Mouse (Mus musculus) monocyte, adult 2 months (primary cell): ENCODE data around the gene Rad18.

ENCODE experiments used
- DNase-seq, 2 experiments: peaks; one replicate each; pipeline ENCODE4 v3.0.0; 2022; ENCODE audit warnings: low spot score in 2 of 2, low read depth in 1 of 2

Gene Rad18

GRCm38 (mm10) chr6:112686485-112686884 lies 10.0 kb downstream of the Rad18 start:
- no peak for DNase-seq

DNA sequence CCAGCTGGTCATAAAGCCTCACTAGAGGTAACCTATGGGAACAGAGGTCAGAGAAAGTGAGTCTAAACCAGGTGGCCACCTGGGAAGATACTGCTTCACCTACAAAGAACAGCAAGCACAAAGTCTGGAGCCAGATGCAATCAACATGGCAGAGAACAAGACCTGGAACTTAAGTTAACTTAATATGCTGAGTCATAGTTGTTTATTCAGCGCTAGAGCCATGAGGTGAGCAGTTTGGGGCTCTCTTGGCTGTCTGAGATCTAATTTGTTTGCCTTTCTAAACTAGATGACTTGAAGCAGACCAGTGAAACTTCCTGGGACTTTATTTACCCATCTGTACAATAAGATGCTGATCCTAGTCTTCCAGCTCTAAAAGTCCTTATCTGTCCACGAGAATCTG lies 12.4 kb downstream of the Rad18 start:
- no peak for DNase-seq

GRCm38 (mm10) chr6:112632071-112632470 lies 64.4 kb downstream of the Rad18 start:
- DNase-seq, result no peak

DNA sequence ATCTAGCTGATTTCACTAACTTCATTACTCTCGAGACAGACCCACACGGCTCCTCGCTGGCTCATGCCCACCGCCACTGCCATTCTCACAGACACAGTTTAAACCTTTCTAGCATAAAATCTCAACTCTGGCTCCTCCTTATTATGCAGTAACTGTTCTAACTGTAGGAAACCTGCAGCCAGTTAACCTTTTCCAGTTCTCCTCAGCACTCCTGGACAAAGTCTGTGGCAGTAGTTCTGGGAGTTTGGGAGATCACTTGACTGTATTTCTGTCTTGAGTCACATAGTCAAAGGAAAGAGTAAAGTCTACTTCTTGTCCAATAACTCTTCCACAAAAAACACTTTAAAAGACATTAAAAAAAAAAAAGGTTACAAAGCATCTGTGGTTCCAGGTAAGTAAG lies 66.2 kb downstream of the Rad18 start:
- DNase-seq, result no peak

DNA sequence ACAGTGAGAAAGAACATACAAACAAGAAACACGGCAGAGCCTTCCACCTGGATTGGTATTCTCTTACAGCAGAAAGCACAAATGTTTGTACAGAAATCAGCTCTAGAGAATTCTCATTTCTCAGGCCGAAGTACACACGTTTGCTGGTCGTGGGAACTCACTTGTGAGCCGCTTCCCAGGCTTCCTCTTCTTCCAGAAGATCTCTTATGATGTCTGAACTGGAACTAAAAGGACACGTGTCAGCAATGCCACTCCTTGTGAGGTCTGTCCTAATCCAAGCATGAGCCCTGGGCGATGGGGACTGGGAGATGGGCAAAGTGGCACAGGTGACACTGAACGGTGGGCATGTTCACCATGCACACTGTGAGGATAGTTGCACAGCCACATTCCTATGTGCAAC lies 68.2 kb downstream of the Rad18 start:
- no peak for DNase-seq

GRCm38 (mm10) chr6:112622321-112622720 lies 74.2 kb downstream of the Rad18 start:
- no peak for DNase-seq

GRCm38 (mm10) chr6:112620027-112620426 lies 76.5 kb downstream of the Rad18 start:
- no peak for DNase-seq

GRCm38 (mm10) chr6:112617728-112618318 lies 78.7 kb downstream of the Rad18 start:
- DNase-seq, result no peak

GRCm38 (mm10) chr6:112609027-112609426 lies 87.5 kb downstream of the Rad18 start:
- no peak for DNase-seq

DNA sequence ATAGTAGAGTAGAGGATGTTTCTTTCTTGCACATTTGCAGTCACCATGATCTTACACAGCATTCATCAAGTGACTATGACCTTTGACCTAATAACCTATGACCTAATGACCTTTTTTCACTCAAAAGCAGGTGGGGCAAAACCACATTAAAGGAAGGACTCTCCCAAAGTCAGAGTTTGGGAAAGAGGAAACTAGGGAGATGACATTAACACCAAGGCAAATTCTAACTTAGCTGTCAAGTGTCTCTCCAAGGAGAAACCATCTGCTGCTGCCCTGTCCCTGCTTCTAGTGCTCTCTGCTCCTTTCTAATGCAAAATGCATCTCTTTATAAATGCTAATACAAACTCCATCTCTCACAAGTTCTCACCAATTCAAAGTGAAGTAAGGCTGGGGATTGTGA lies 92.6 kb downstream of the Rad18 start:
- DNase-seq, result no peak

DNA sequence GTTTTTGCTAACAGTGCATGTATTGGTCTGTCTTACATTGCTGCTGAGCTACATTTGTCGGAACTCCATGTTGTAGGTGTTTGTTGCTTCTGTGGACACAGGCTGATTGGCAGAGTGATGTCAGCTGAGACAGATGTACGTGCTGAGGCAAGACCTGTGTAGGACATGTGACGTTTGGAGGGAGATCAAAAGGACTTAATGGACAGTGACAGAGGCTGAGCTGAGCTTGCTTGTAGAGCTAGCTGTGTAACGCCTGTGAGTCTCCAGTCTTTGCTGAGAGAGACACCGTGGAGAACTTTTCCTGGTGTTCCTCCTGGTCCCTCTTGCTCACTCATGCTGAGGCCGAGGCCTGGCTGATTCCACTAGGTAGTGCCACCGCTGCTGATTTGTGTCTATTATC lies 101.5 kb downstream of the Rad18 start:
- DNase-seq, result no peak

DNA sequence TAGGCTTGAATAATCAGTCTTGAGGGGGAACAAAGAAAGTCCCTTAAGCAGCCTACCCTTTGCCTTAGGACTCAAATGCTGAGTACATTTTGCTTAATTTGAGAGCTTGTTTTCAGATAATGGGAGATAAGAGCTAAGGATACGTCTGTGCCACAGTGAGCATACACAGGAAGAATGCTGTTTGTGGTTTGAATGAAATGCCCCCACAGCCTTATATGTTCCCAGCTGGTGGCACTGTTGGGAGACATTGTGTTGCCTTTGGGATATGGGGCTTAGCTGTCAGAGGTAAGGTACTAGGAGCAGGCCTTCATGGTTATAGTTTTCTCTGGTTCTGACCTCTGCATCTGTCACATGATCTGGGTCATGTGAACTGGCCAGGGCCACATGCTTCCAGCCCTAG lies 108.6 kb downstream of the Rad18 start:
- DNase-seq, result no peak

DNA sequence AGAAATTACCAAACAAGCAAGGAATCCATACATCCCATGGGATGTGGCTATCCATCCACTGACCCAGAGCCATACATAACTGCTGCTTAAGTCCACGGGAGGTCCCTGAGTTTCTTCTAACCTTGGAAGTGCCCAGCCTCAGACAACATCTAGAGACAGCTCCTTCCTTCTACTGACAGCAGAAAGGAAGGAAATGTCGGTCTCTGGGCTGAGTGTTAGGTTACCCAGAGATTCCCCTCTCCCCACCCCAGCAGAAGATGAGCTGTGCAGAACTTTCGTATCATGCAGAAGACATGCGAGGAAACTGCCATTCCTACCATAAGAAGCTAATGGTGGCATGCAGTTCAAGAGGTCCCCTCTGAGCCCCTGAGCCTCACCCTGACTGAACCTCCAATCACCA lies 109.5 kb downstream of the Rad18 start:
- no peak for DNase-seq

DNA sequence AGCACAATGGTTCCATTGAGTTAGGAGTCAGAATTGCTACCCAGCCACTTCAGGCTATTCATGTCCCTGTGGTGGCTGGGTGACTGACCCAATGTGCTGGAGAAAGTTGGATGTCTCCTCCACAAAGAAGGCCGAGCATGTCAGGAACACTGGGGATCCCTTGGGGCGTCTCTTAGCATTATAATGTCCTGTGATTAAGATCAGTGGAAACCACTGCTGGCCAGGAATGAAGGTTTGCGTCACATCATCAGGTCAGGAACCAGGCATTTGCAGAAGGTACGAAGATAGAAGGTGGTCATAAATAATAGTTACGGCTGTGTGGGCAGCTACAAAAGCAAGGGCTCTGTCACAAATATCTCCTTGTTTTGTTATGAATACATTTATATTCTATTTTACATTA lies 111.5 kb downstream of the Rad18 start:
- DNase-seq, result no peak

DNA sequence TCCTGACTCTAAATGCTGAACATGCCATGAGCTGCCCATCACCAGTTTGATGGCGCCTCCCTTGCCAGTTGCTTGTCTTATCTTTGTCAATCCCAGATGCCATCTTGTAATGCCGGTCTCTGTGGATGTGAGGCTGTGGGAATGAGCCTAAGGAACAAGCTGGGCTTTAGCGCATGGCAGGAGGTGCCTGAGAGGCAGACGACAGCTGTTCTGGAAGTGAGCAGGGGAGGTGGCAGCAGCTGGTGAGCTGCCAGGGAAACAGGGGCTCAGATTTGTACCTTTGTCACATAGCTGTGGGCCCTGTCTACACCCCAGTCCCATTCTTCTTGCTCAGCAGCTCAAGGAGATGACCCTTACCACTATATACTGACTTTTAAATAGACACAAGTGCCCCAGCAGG lies 114.5 kb downstream of the Rad18 start:
- no peak for DNase-seq

GRCm38 (mm10) chr6:112577198-112577597 lies 119.3 kb downstream of the Rad18 start:
- no peak for DNase-seq

DNA sequence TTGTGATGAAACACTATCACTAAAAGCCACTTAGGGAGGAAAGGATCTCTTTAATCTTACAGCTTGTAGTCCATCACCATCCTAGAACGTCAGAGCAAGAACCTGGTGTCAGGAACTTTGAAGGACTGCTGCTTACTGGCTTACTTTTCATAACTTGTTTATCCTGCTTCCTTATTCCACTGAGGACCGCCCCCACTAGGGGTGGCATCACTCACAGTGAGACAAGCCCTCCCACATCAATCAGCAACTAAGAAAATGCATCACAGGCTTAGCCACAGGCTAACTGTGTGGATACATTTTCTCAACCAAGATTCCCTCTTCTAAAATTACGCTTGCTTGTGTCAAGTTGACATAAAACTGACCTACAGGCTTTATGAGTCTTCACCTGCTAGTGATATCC lies 121.9 kb downstream of the Rad18 start:
- DNase-seq, result no peak

GRCm38 (mm10) chr6:112570413-112570812 lies 126.1 kb downstream of the Rad18 start:
- DNase-seq, result no peak
